Mouse (Mus musculus): ENCODE measurements around the gene Grid1.

- no peak for TF ChIP-seq GATA1 (IDR thresholded peaks at IDR 0.05; ENCODE audit: borderline replicate concordance, low read length)
- no peak for TF ChIP-seq FLI1 (IDR thresholded peaks at IDR 0.05; ENCODE audit: low read length)
Measured at GRCm38 (mm10) chr14:34969102-34969819, 149.4 kb downstream of the Grid1 start.
